18 mouse cellular contexts compared by ENCODE assay signal in genomic region chr2:122093844-122094243, GRCm38 (mm10). TPM values are rescaled to one million over a fixed set of nuclear protein-coding genes. Genes with fewer than 3 reads are reported as not detected.
A peak's percentile ranks its signal among the peaks of the same experiment; 100 is the strongest.
DNase-seq lines count a peak whose midpoint lies in the region; TF ChIP-seq lines count a peak whose summit lies in the region.
"Had no signal": no experiment of that assay in that cellular context is flagged by ENCODE, and none has a peak within 500 bp of the region (broad histone marks: within the 10 kb centered on the region; RNA-seq: fewer than 3 reads in every experiment).

No protein-coding gene starts in this region.

- DNase-seq in liver, adult 2 months (ENCODE audit: extremely low read depth, low read depth, low spot score) = peak; percentile 50
- DNase-seq in liver = no peak
- peak; percentile 47 for DNase-seq in fat pad, adult 2 months (ENCODE audit: extremely low read depth, low read depth, low spot score)
- peak; percentile 58 for DNase-seq in gonadal fat pad, adult 2 months (ENCODE audit: low read depth)
- no peak for DNase-seq in yolk sac, embryonic 10.5 days (ENCODE audit: low spot score)
- DNase-seq in layer of hippocampus, adult 8-10 months (ENCODE audit: low spot score in 2 of 2) = no peak
- DNase-seq: adrenal gland, adult 2 months; adrenal gland, adult 8-10 months; adrenal gland, postnatal 10 days; adrenal gland, postnatal 14 days; adrenal gland, postnatal 25 days; adrenal gland, postnatal 36 days; B cell, adult 2 months; cerebellum, adult 11 months; cerebellum, adult 11-12 months; cerebellum, adult 18-20 months had no signal

- no peaks in the 10 kb centered on the region for H3K4me1 ChIP-seq in liver, adult 2 months (ENCODE audit: control insufficient read depth, insufficient read depth, low read length)

- TF ChIP-seq POLR2A in liver, adult 2 months (IDR thresholded peaks at IDR 0.05; ENCODE audit: extremely low read depth, insufficient read depth, low read length) = no peak

- no peak overlapping the region for H3K4me3 ChIP-seq in liver, adult 2 months (ENCODE audit: insufficient read depth, low read depth, low read length)

- H3K27ac ChIP-seq in liver, adult 2 months (replicated peaks; ENCODE audit: insufficient read depth, low read depth, low read length) = no peak overlapping the region

- 42% methylated on average over 4 of the region's 4 CpGs for WGBS in liver, adult 2 months

- no peak for TF ChIP-seq CTCF in liver, adult 2 months (IDR thresholded peaks at IDR 0.05; ENCODE audit: low read depth, low read length)

- H3K79me2 ChIP-seq in liver, adult 2 months (ENCODE audit: control insufficient read depth, insufficient read depth, low read length) = no peaks in the 10 kb centered on the region

- no peaks in the 10 kb centered on the region for H3K27me3 ChIP-seq in liver, adult 2 months (ENCODE audit: control insufficient read depth, insufficient read depth, low read length)
- H3K27me3 ChIP-seq: CH12.LX, Patski had no signal

- no peak overlapping the region for H3K9ac ChIP-seq in liver, adult 2 months (ENCODE audit: low read depth, low read length)

- H3K36me3 ChIP-seq in liver, adult 2 months (ENCODE audit: control insufficient read depth, insufficient read depth, low read length) = peaks cover 40% of the 10 kb centered on the region

RNA-seq across cellular contexts. Expression of gene Spg11, which starts 24.3 kb away (rescaled TPM):
- total RNA-seq in liver, adult 2 months (2014; rRNA removed) = 9.3 and 10.5 TPM in 2 replicates
- 4.0 and 4.3 TPM in 2 replicates for polyA plus RNA-seq in liver, adult 2 months (2012; rRNA removed)
- polyA plus RNA-seq in gonadal fat pad, adult 2 months (2012; rRNA removed) = 12.1 and 17.1 TPM in 2 replicates
- 10 to 100 TPM; 15.2 to 19.3 (median 18.5) TPM for total RNA-seq in layer of hippocampus, adult 8-10 months (2022)

RNA-seq across cellular contexts. Expression of gene B2m, which starts 53.6 kb away (rescaled TPM):
- 1,301 and 1,615 TPM in 2 replicates for total RNA-seq in liver, adult 2 months (2014; rRNA removed)
- 2,279 and 2,555 TPM in 2 replicates for polyA plus RNA-seq in liver, adult 2 months (2012; rRNA removed)
- polyA plus RNA-seq in gonadal fat pad, adult 2 months (2012; rRNA removed) = 997 and 1,419 TPM in 2 replicates
- 100 to 1,000 TPM; 103 to 516 (median 252) TPM for total RNA-seq in layer of hippocampus, adult 8-10 months (2022)

Comparison
In these comparisons a context has a peak if more than half of its experiments do, and no peak if none do; other contexts are left out.
1. DNase-seq: peak in liver, adult 2 months (single experiment), fat pad, adult 2 months (single experiment) and gonadal fat pad, adult 2 months (single experiment); none in liver (single experiment), yolk sac, embryonic 10.5 days (single experiment) and layer of hippocampus, adult 8-10 months (0 of 2).